Mouse (Mus musculus): ENCODE measurements around the gene Arl8a.

DNA sequence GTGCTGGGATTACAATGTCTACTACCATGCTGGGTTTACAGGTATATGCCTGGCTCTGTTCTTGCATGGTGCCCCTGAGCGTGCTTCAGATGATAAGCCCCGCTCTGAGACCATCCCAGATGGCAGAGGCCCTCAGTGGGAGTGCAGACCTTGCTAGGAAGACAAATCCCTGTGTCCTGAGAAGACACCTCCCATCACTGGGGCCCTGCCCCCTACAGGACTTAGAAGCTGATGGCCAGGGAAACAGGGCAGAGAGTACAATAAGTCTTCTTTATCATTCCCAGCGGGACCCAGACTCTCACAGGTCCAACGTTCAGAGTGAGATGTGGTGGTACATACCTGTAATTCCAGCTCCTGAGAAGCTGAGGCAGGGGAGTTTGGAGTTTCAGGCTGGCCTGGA is 58.6 kb downstream of the Arl8a start:
- TF ChIP-seq CTCF (IDR thresholded peaks at IDR 0.05; ENCODE audit: low read depth, low read length) (no peak), GATA1 (IDR thresholded peaks at IDR 0.05; ENCODE audit: borderline replicate concordance, low read length) (no peak)
